Mouse (Mus musculus): ENCODE results near the gene Angel2. TPM values are rescaled to one million over a fixed set of nuclear protein-coding genes. Genes with fewer than 3 reads are reported as not detected.

Angel2 gene
- total RNA-seq, 2 experiments from 2014 or later, result 56.2 to 57.5 TPM

DNA sequence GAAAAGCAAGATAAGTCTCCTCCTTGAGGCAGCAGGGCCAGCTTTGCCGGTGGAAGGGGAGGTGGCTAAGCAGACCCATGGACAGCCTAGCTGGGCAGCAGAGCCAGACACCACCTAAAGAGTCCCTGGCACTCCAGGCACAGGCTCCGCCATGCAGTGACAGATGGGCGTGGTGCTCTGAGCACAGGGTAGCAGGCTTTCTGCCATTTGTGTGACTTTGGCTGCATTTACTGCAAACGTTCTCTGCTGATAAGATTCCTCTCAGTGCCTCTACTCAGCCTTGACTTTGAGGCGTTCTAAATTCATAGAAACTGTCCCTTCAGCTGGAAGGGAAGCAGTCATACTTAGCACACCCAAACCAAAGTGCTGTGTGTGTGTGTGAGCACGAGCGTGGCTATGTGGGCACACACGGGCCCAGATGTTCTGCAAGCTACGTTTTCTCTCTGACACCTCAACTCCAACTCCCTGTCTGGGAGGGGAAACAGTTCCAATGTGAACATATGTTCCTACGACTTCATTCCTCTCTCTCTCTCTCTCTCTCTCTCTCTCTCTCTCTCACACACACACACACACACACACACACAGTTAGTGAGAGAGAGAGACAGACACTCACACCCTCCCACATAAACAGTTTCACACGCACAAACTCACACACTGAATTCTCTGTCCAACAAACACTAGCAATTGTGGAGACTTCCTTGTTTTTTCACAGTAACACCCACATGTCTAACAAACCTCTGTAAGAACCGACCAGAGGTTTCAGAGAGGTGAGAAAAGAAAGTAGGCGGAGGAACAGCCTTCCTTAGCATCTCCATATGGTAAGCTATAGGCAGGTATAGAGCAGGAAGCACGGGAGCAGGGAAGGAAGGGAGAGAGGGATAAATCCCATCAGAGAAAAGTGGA, 47.0 kb downstream of the Angel2 start:
- intact Hi-C loops (cut with DNase I), result no loop called here
- H3K27ac ChIP-seq, result no peak overlapping the region
- no peak for DNase-seq (ENCODE audit: extremely low spot score in 1 of 2, low spot score in 2 of 2)

DNA sequence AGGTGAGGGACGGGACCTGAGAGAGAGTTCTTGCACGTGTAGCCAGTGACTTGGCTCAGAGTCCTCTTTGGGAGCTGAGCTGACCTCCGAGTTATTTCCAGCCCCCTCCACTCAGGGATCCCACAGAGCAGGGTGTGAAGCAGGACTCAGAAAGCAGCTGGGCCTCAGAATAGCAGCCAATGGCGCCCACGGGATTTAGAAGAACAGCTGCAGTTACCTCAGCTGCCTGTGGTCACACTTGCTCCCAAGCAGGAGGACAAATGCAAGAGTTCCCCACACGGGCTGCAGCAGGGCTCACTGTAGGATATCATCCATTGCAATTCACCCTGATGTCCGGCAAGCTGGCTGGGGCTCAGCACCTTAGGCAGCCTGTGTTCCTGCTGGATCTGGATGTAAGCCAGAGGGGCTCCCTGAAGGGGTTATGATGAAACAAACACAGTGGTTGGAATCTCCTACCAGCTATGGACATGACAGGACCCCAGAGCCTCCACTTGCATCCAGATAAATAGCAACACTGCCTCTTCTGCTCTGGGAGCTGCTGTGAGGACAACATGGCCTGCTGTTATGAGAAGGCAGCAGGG, 47.8 kb downstream of the Angel2 start:
- no peak overlapping the region for H3K27ac ChIP-seq
- H3K4me3 ChIP-seq, result no peak overlapping the region
- no peak for DNase-seq (ENCODE audit: extremely low spot score in 1 of 2, low spot score in 2 of 2)

More for the DNA sequence above, 47.0 kb downstream of the Angel2 start:
- H3K4me3 ChIP-seq, result no peak overlapping the region
- TF ChIP-seq CTCF (IDR thresholded peaks at IDR 0.05), result no peak

GRCm38 (mm10) chr1:190974191-190974590, 49.3 kb downstream of the Angel2 start:
- DNase-seq (ENCODE audit: extremely low spot score in 1 of 2, low spot score in 2 of 2), result no peak
- no peak for TF ChIP-seq CTCF (IDR thresholded peaks at IDR 0.05)
- intact Hi-C loops (cut with DNase I), result no loop called here
- Histone ChIP-seq H3K27ac (no peak overlapping the region), H3K4me3 (no peak overlapping the region)

More for the DNA sequence above, 47.8 kb downstream of the Angel2 start:
- TF ChIP-seq CTCF (IDR thresholded peaks at IDR 0.05), result no peak
- intact Hi-C loops (cut with DNase I), result no loop called here

- no peak for TF ChIP-seq CTCF (IDR thresholded peaks at IDR 0.05)
- Histone ChIP-seq H3K4me3 (no peak overlapping the region), H3K27ac (no peak overlapping the region)
- no peak for DNase-seq (ENCODE audit: extremely low spot score in 1 of 2, low spot score in 2 of 2)
- intact Hi-C loops (cut with DNase I), result no loop called here
These were observed 49.9 kb downstream of the Angel2 start for GRCm38 (mm10) chr1:190974833-190975232.

GRCm38 (mm10) chr1:190976887-190977573, 52.1 kb downstream of the Angel2 start:
- H3K4me3 ChIP-seq, result no peak overlapping the region
- DNase-seq (ENCODE audit: extremely low spot score in 1 of 2, low spot score in 2 of 2), result no peak
- H3K27ac ChIP-seq, result no peak overlapping the region
- intact Hi-C loops (cut with DNase I), result no loop called here
- TF ChIP-seq CTCF (IDR thresholded peaks at IDR 0.05), result no peak

GRCm38 (mm10) chr1:190978001-190978400, 53.1 kb downstream of the Angel2 start:
- no peak for DNase-seq (ENCODE audit: extremely low spot score in 1 of 2, low spot score in 2 of 2)
- Histone ChIP-seq H3K4me3 (peak overlapping the region; percentile 52), H3K27ac (no peak overlapping the region)
- intact Hi-C loops (cut with DNase I), result no loop called here
- no peak for TF ChIP-seq CTCF (IDR thresholded peaks at IDR 0.05)

- no peak for TF ChIP-seq CTCF (IDR thresholded peaks at IDR 0.05)
- Histone ChIP-seq H3K4me3 (peak overlapping the region; percentile 52), H3K27ac (no peak overlapping the region)
- DNase-seq (ENCODE audit: extremely low spot score in 1 of 2, low spot score in 2 of 2), result no peak
- intact Hi-C loops (cut with DNase I), result no loop called here
These were observed 53.7 kb downstream of the Angel2 start for GRCm38 (mm10) chr1:190978511-190979073.

DNA sequence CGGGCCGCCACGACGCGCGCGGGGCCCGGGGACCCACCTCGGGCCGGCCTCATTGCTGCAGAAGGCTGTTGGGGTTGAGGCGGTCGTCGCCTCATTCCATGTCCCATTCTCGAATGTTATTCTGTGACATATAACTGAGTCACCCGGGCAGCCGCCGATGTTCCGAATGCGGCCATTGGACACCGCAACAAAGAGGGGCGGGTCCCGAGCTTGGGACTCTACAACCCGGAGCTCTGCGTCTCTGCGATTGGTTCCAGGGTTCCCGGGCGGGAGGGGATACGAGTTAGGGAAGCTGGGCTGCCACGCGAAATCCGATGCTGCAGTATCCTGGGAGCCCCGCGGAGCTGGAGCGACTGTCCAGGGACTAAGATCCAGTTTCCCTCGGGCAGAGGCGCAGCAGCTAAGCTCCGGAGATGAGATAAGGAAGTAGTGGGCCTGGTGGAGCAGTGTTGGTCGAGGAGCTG, 54.2 kb downstream of the Angel2 start, which contains the start of gene Vash2:
TSS of gene Vash2 (minus strand) at position 197 of the 464 bp plus-strand sequence.
- TF ChIP-seq CTCF (IDR thresholded peaks at IDR 0.05), result no peak
- Histone ChIP-seq H3K4me3 (peak within 1 kb of the TSS; percentile 52), H3K27ac (no peak within 1 kb of the TSS)
- intact Hi-C loops (cut with DNase I), result no loop called here
- DNase-seq (ENCODE audit: extremely low spot score in 1 of 2, low spot score in 2 of 2), result peak; percentile 62 to 64

DNA sequence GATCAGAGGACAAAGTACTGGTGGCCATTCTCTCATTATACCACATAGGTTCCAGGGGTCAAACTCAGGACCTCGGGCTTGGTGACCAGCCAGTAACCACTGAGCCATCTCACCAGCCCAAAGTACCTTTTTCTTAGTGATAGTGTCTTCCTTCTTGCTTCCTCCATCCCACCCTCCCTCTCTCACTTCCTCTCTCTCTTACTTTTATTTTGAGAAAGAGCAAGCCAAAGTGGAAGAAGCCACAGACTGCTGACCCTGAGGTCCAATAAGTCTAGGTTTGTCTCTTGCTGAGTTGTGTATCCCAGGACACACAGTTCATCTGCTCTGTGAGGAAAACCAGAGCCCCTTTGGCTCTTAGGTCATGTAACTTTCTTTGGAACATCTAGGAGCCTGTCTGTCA, 55.6 kb downstream of the Angel2 start:
- Histone ChIP-seq H3K27ac (no peak overlapping the region), H3K4me3 (no peak overlapping the region)
- intact Hi-C loops (cut with DNase I), result no loop called here
- TF ChIP-seq CTCF (IDR thresholded peaks at IDR 0.05), result no peak
- no peak for DNase-seq (ENCODE audit: extremely low spot score in 1 of 2, low spot score in 2 of 2)

- intact Hi-C loops (cut with DNase I), result no loop called here
- Histone ChIP-seq H3K27ac (no peak overlapping the region), H3K4me3 (no peak overlapping the region)
- no peak for TF ChIP-seq CTCF (IDR thresholded peaks at IDR 0.05)
- no peak for DNase-seq (ENCODE audit: extremely low spot score in 1 of 2, low spot score in 2 of 2)
These were observed 56.5 kb downstream of the Angel2 start for GRCm38 (mm10) chr1:190981412-190981811.

- intact Hi-C loops (cut with DNase I), result loop anchor here (1.0 kb wide), 1 partner anchor 45 kb away; no protein-coding TSS in a partner anchor
- no peak overlapping the region for H3K27ac ChIP-seq
- no peak overlapping the region for H3K4me3 ChIP-seq
- DNase-seq (ENCODE audit: extremely low spot score in 1 of 2, low spot score in 2 of 2), result no peak
- peak; percentile 38 for TF ChIP-seq CTCF (IDR thresholded peaks at IDR 0.05)
These were observed 64.6 kb downstream of the Angel2 start for GRCm38 (mm10) chr1:190989437-190990082.

Data from left cerebral cortex, adult 2 months (tissue).